Mouse (Mus musculus) Patski (cell line): ENCODE measurements around the gene Osbpl3. TPM values are rescaled to one million over a fixed set of nuclear protein-coding genes. Genes with fewer than 3 reads are reported as not detected.
"Not testable (repeated sequence)": the region's sequence is repeated elsewhere in the genome, so short reads cannot be mapped to it uniquely, and the experiment has no call there.

ENCODE experiments used
- ATAC-seq: fragments of 100-300 bp; one replicate; pipeline ENCODE4 v1.8.0; 2021
- CTCF ChIA-PET: fragments of 350-600 bp; sonication (Branson Sonifier 250); formaldehyde crosslinking; loops from one replicate; lab custom pipeline; 2022; ENCODE audit warnings: inconsistent platforms; lab: Charles Lee
- POLR2A ChIA-PET: fragments of 350-600 bp; sonication (Branson Sonifier 250); formaldehyde crosslinking; loops from one replicate; lab custom pipeline; 2022; ENCODE audit warnings: antibody characterized with exemption, inconsistent platforms; lab: Charles Lee
- DNase-seq: peaks from one replicate; pipeline ENCODE4 v3.0.0-alpha.2; 2011; ENCODE audit warnings: low read depth, low spot score
- H3K27me3 ChIP-seq: fragments of 371-371 bp; one replicate; pipeline ENCODE4 v1.5.1; 2021
- CTCF ChIP-seq: fragments of 100-300 bp; IDR thresholded peaks from one replicate; pipeline ENCODE4 v1.5.1; 2021
- in situ Hi-C: fragments of 300-500 bp; cut with MboI; formaldehyde crosslinking; loops from 3 replicates; pipeline ENCODE4 v1.11.1; 2018; ENCODE audit warnings: low pct_unique_long_range_greater_than_20kb, mixed read lengths
- polyA plus RNA-seq: library from polyadenylated mRNA; unstranded; gene quantifications from one replicate; pipeline ENCODE4 v1.2.3, GENCODE M21; 2021

The Osbpl3 gene
- polyA plus RNA-seq, 1 experiment from 2014 or later = 117 TPM

DNA sequence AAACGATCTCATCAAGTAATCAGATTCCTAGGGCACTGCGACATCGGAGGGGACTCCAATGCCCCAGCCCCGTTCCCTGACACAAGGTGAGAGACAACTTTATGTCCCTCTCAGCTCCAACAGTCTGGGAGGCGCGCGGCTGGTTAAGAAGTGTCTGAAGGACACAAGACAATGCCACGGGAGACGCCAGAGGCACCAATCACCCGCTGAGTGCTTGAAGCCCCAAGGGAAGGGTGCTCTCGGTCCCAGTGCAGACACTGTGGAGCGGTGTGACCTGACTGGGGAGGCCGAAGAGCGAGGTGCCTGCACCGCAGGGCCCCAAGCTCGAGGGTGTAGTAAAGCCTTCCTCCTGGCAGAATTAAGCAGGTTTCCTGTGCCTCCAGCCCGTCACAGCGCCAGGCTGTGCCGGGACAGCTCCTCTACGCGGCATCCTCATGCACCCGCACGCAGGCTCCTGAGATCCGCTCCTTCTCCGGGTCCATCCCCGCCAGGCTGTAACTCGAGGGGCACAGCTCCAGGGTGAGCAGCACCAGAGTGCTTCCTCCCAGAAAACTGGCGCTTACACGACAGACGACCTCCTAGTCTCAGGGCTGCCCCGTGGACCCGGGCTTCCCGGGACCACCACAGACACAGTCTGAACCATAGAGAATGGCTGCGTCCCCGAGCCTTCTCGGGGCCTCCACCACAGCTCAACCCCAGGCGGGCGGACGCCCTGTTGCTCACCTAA is 736 bp downstream of the Osbpl3 start:
- no peak for TF ChIP-seq CTCF
- DNase-seq = no peak
- H3K27me3 ChIP-seq = no peaks in the 10 kb centered on the region
- in situ Hi-C loops = no loop called here
- ATAC-seq = peak; percentile 31
- CTCF ChIA-PET = interaction anchor here (1.0 to 1.8 kb wide), 7 partner anchors 35 to 81 kb away, joined by 3 to 4 read pairs (median 3); no protein-coding TSS in a partner anchor
- POLR2A ChIA-PET = interaction anchor here (0.8 to 1.8 kb wide), 6 partner anchors 15 to 104 kb away, joined by 3 to 5 read pairs (median 3); no protein-coding TSS in a partner anchor

DNA sequence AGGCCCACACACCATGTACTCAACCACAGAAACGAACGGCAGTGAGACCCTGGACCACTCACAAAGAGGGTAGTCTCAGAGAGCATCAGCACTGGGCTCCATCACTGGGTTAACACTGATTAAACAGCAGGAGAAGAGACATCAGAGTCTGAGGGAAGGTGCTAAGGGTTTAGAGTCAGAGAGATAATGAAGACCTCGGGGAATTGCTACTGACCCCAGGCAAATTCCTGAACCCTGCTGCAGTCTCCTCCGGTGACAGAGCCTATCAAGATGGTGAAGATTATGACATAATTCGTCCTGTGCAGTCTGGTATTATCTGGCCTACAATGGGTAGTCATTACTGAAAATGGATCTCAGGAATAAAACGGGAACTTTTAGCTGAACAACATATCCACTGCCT is 2.4 kb downstream of the Osbpl3 start:
- TF ChIP-seq CTCF = no peak
- CTCF ChIA-PET = interaction anchor here (1.4 to 1.5 kb wide), 2 partner anchors 68 to 73 kb away, joined by 3 to 4 read pairs; no protein-coding TSS in a partner anchor
- ATAC-seq = no peak
- POLR2A ChIA-PET = interaction anchor here (1.1 kb wide), 1 partner anchor 9 kb away, joined by 3 read pairs; no protein-coding TSS in a partner anchor
- H3K27me3 ChIP-seq = no peaks in the 10 kb centered on the region
- in situ Hi-C loops = no loop called here
- no peak for DNase-seq

- ATAC-seq = no peak
These were observed 3.8 kb downstream of the Osbpl3 start for GRCm38 (mm10) chr6:50452220-50452619.

GRCm38 (mm10) chr6:50445616-50446015 is 10.4 kb downstream of the Osbpl3 start:
- DNase-seq = no peak
- no peaks in the 10 kb centered on the region for H3K27me3 ChIP-seq
- ChIA-PET POLR2A (no interaction called here), CTCF (interaction anchor here (1.1 kb wide), 1 partner anchor 10 kb away, joined by 4 read pairs; no protein-coding TSS in a partner anchor)
- no peak for ATAC-seq
- no peak for TF ChIP-seq CTCF
- in situ Hi-C loops = no loop called here

More at GRCm38 (mm10) chr6:50452220-50452619, 3.8 kb downstream of the Osbpl3 start:
- no peak for DNase-seq
- POLR2A ChIA-PET = no interaction called here
- CTCF ChIA-PET = interaction anchor here (0.9 to 1.4 kb wide), 3 partner anchors 11 to 74 kb away, joined by 3 to 4 read pairs (median 4); no protein-coding TSS in a partner anchor
- in situ Hi-C loops = no loop called here
- TF ChIP-seq CTCF = no peak
- H3K27me3 ChIP-seq = no peaks in the 10 kb centered on the region

- in situ Hi-C loops = no loop called here
- no peak for ATAC-seq
These were observed 14.8 kb downstream of the Osbpl3 start for GRCm38 (mm10) chr6:50440966-50441862.

GRCm38 (mm10) chr6:50440197-50440596 is 15.8 kb downstream of the Osbpl3 start:
- ChIA-PET CTCF (interaction anchor here (1.4 to 1.8 kb wide), 2 partner anchors 9 to 12 kb away, joined by 4 to 6 read pairs; no protein-coding TSS in a partner anchor), POLR2A (interaction anchor here (2.1 kb wide), 1 partner anchor 16 kb away, joined by 5 read pairs; the partner anchor contains the start of gene Osbpl3)
- no peak for TF ChIP-seq CTCF
- no peak for ATAC-seq
- DNase-seq = no peak
- in situ Hi-C loops = no loop called here
- no peaks in the 10 kb centered on the region for H3K27me3 ChIP-seq

More at GRCm38 (mm10) chr6:50440966-50441862, 14.8 kb downstream of the Osbpl3 start:
- TF ChIP-seq CTCF = no peak
- POLR2A ChIA-PET = interaction anchor here (2.1 kb wide), 1 partner anchor 14 kb away, joined by 5 read pairs; the partner anchor contains the start of gene Osbpl3
- CTCF ChIA-PET = interaction anchor here (1.4 to 1.8 kb wide), 3 partner anchors 8 to 11 kb away, joined by 4 to 6 read pairs (median 4); no protein-coding TSS in a partner anchor
- H3K27me3 ChIP-seq = no peaks in the 10 kb centered on the region
- no peak for DNase-seq

- ATAC-seq, POLR2A ChIA-PET, H3K27me3 ChIP-seq, DNase-seq, in situ Hi-C loops: not testable (repeated sequence)
- CTCF ChIA-PET = interaction anchor here (1.8 kb wide), 1 partner anchor 10 kb away, joined by 6 read pairs; no protein-coding TSS in a partner anchor
These were observed 17.1 kb downstream of the Osbpl3 start for GRCm38 (mm10) chr6:50438900-50439299.

DNA sequence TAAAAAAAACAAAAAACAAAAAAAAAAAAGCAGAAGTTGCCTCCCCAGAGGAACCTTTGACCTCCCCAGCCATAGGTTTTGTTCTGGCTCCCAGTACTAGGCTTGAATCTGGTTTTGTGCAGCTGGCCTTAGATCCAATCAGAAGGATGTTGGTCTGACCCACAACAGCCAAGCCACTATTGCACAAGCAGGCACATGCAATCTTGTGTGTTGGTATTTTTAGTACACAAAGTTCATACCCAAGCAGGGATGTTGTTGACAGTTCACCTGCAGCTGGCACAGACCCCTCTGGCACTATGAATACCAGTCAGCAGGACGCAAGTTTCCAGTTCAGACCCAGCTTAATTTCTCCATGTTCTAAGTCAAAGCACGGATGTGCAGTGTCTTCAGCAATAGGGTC is 18.2 kb downstream of the Osbpl3 start:
- no peak for TF ChIP-seq CTCF
- no peaks in the 10 kb centered on the region for H3K27me3 ChIP-seq
- DNase-seq = no peak
- POLR2A ChIA-PET = interaction anchor here (0.7 kb wide), 1 partner anchor 77 kb away, joined by 5 read pairs; no protein-coding TSS in a partner anchor
- CTCF ChIA-PET = no interaction called here
- in situ Hi-C loops = no loop called here
- ATAC-seq = no peak

DNA sequence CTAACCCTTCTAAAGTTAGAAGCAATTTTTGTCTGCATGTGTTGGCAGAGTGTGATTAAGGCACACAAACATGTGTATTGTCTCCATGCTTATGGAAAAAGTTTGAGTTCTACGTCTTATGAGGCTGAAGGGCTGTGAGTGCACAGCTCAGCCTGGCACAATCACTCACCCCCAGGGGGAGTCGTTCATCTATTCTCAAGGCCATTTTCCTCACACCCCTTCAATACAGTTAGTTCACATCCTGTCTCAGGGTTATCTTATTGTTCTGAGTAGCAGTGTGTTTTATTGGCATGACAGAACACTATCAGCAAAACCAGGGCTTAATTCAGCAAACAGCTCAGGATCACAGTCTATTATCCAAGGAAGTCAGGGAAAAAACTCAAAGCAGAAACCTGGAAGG is 19.3 kb downstream of the Osbpl3 start:
- ChIA-PET CTCF (no interaction called here), POLR2A (no interaction called here)
- in situ Hi-C loops = no loop called here
- peak; percentile 33 for TF ChIP-seq CTCF
- no peaks in the 10 kb centered on the region for H3K27me3 ChIP-seq
- DNase-seq (no peak), ATAC-seq (no peak)

- in situ Hi-C loops = no loop called here
- CTCF ChIA-PET = no interaction called here
- DNase-seq = no peak
These were observed 23.5 kb downstream of the Osbpl3 start for GRCm38 (mm10) chr6:50432491-50432890.

More at GRCm38 (mm10) chr6:50432491-50432890, 23.5 kb downstream of the Osbpl3 start:
- POLR2A ChIA-PET = interaction anchor here (0.7 to 1.4 kb wide), 2 partner anchors 12 to 71 kb away, joined by 3 to 7 read pairs; no protein-coding TSS in a partner anchor
- H3K27me3 ChIP-seq = no peaks in the 10 kb centered on the region
- no peak for TF ChIP-seq CTCF
- no peak for ATAC-seq
